Comparison of ENCODE assay signal across 22 mouse cellular contexts in the genomic region with DNA sequence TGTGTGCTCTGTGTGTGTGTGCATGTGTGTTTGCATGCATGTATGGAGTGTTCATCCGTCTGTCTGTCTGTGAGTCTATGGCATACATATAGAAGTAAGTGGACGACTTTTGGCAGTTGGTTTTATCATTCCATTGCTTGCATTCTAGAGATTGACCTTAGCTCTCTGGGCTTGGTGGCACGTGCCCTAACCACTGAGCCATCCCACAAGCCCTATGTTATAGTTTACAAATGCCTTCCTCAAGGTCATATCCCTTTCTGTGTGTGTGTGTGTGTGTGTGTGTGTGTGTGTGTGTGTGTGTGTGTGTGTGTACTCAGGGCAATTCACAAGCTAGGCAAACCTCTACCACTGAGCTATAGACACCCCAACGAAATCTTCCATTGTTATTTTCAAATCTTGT. TPM values are rescaled to one million over a fixed set of nuclear protein-coding genes. Genes with fewer than 3 reads are reported as not detected.
A peak's percentile ranks its signal among the peaks of the same experiment; 100 is the strongest.
DNase-seq lines count a peak whose midpoint lies in the region; ATAC-seq and TF ChIP-seq lines count a peak whose summit lies in the region.
"Had no signal": no experiment of that assay in that cellular context is flagged by ENCODE, and none has a peak within 500 bp of the region (broad histone marks: within the 10 kb centered on the region; RNA-seq: fewer than 3 reads in every experiment).

No protein-coding gene starts in this region.

- ATAC-seq in heart, postnatal 0 days (ENCODE audit: insufficient read depth, low read depth): no peak
- no peak for ATAC-seq in heart, embryonic 11.5 days (replicated peaks; ENCODE audit: insufficient number of reproducible peaks, low FRiP score, low TSS enrichment)
- ATAC-seq in intestine, postnatal 0 days: no peak

- no peak for TF ChIP-seq EP300 in heart, postnatal 0 days (IDR thresholded peaks at IDR 0.05; ENCODE audit: low read depth)
- TF ChIP-seq EP300 in ES-Bruce4 (IDR thresholded peaks at IDR 0.05; ENCODE audit: insufficient read depth, low read depth, low read length): no peak

- H3K27me3 ChIP-seq in heart, postnatal 0 days (ENCODE audit: control insufficient read depth, insufficient read depth, low read length): no peaks in the 10 kb centered on the region
- H3K27me3 ChIP-seq in heart, embryonic 11.5 days (ENCODE audit: control insufficient read depth, insufficient read depth, low read length): no peaks in the 10 kb centered on the region
- H3K27me3 ChIP-seq in ES-Bruce4 (ENCODE audit: control insufficient read depth, insufficient read depth, low read length, poor library complexity, severe bottlenecking): no peaks in the 10 kb centered on the region
- no peaks in the 10 kb centered on the region for H3K27me3 ChIP-seq in intestine, postnatal 0 days (replicated peaks; ENCODE audit: control insufficient read depth, insufficient read depth, low read length)
- H3K27me3 ChIP-seq: embryonic facial prominence, embryonic 13.5 days; embryonic facial prominence, embryonic 15.5 days had no signal

- no peak for TF ChIP-seq POLR2A in ES-Bruce4 (IDR thresholded peaks at IDR 0.05; ENCODE audit: insufficient read depth, low read length)

- H3K9ac ChIP-seq in heart, postnatal 0 days (replicated peaks; ENCODE audit: low read depth, low read length): no peak overlapping the region
- no peak overlapping the region for H3K9ac ChIP-seq in heart, embryonic 11.5 days (ENCODE audit: low read depth, low read length)
- no peak overlapping the region for H3K9ac ChIP-seq in ES-Bruce4 (ENCODE audit: low read depth, poor library complexity, severe bottlenecking)
- H3K9ac ChIP-seq in intestine, postnatal 0 days (ENCODE audit: low read depth, low read length): no peak overlapping the region
- H3K9ac ChIP-seq: embryonic facial prominence, embryonic 13.5 days; embryonic facial prominence, embryonic 15.5 days; forebrain, embryonic 12.5 days had no signal

- H3K9me3 ChIP-seq in heart, postnatal 0 days (replicated peaks; ENCODE audit: control insufficient read depth, low read length): no peaks in the 10 kb centered on the region
- H3K9me3 ChIP-seq in heart, embryonic 11.5 days (replicated peaks; ENCODE audit: control insufficient read depth, low read length): no peaks in the 10 kb centered on the region
- H3K9me3 ChIP-seq in ES-Bruce4 (replicated peaks; ENCODE audit: control insufficient read depth, insufficient read depth, low read length, poor library complexity, severe bottlenecking): no peaks in the 10 kb centered on the region
- H3K9me3 ChIP-seq in intestine, postnatal 0 days (ENCODE audit: control insufficient read depth): no peaks in the 10 kb centered on the region
- H3K9me3 ChIP-seq: embryonic facial prominence, embryonic 13.5 days; embryonic facial prominence, embryonic 15.5 days; forebrain, embryonic 10.5 days; forebrain, embryonic 12.5 days had no signal

- DNase-seq in heart, postnatal 0 days (ENCODE audit: low spot score): no peak
- DNase-seq in ES-CJ7 (ENCODE audit: low read depth, low spot score) (peak; percentile 79), ZHBTc4 (ENCODE audit: low read depth, low spot score) (peak; percentile 89)
- DNase-seq in gastrocnemius, postnatal 25 days: no peak
- DNase-seq: adrenal gland, adult 2 months; adrenal gland, postnatal 10 days; adrenal gland, postnatal 25 days; cerebellum, adult 11 months; cerebellum, adult 18-20 months; cerebellum, adult 8-10 months; cerebellum, adult 9-11 months; cerebellum, postnatal 14 days; cerebellum, postnatal 36 days; embryo, embryonic 11 days had no signal

- H3K27ac ChIP-seq in heart, postnatal 0 days (ENCODE audit: low read depth): peak overlapping the region; percentile 89; the same call in 1 of the 2 replicates
- H3K27ac ChIP-seq in heart, embryonic 11.5 days (ENCODE audit: low read depth, low read length): no peak overlapping the region
- peak overlapping the region; percentile 38; the same call in 1 of the 2 replicates for H3K27ac ChIP-seq in ES-Bruce4 (ENCODE audit: insufficient read depth, low read length)
- H3K27ac ChIP-seq in intestine, postnatal 0 days (ENCODE audit: low read depth, low read length): no peak overlapping the region
- H3K27ac ChIP-seq: embryonic facial prominence, embryonic 13.5 days; embryonic facial prominence, embryonic 15.5 days; forebrain, embryonic 10.5 days; forebrain, embryonic 12.5 days had no signal

- peaks cover 43% of the 10 kb centered on the region for H3K4me1 ChIP-seq in heart, postnatal 0 days (ENCODE audit: control insufficient read depth, insufficient read depth)
- peaks cover 17% of the 10 kb centered on the region for H3K4me1 ChIP-seq in heart, embryonic 11.5 days (ENCODE audit: control insufficient read depth, insufficient read depth, low read length)
- peaks cover 6% of the 10 kb centered on the region for H3K4me1 ChIP-seq in ES-Bruce4 (ENCODE audit: control insufficient read depth, insufficient read depth, low read length)
- peaks cover 3% of the 10 kb centered on the region; the same call in 1 of the 2 replicates for H3K4me1 ChIP-seq in intestine, postnatal 0 days (replicated peaks; ENCODE audit: control insufficient read depth, insufficient read depth, low read length)
- H3K4me1 ChIP-seq: embryonic facial prominence, embryonic 13.5 days; embryonic facial prominence, embryonic 15.5 days; forebrain, embryonic 12.5 days had no signal

- WGBS in heart, postnatal 0 days: 89% methylated on average over 4 of the region's 4 CpGs
- 84% methylated on average over 4 of the region's 4 CpGs for WGBS in heart, embryonic 11.5 days (ENCODE audit: insufficient replicate concordance)
- WGBS in intestine, postnatal 0 days: 81% methylated on average over 4 of the region's 4 CpGs

- H3K36me3 ChIP-seq in heart, postnatal 0 days (replicated peaks; ENCODE audit: control insufficient read depth, insufficient read depth, low read length): no peaks in the 10 kb centered on the region
- H3K36me3 ChIP-seq in heart, embryonic 11.5 days (ENCODE audit: control insufficient read depth, insufficient read depth, low read length): no peaks in the 10 kb centered on the region
- H3K36me3 ChIP-seq in ES-Bruce4 (ENCODE audit: control insufficient read depth, insufficient read depth, low read length, poor library complexity, severe bottlenecking): no peaks in the 10 kb centered on the region
- no peaks in the 10 kb centered on the region for H3K36me3 ChIP-seq in intestine, postnatal 0 days (ENCODE audit: control insufficient read depth, insufficient read depth)
- H3K36me3 ChIP-seq: embryonic facial prominence, embryonic 13.5 days; embryonic facial prominence, embryonic 15.5 days; forebrain, embryonic 10.5 days; forebrain, embryonic 12.5 days had no signal

- TF ChIP-seq CTCF in heart, postnatal 0 days (IDR thresholded peaks at IDR 0.05; ENCODE audit: low read depth): no peak
- TF ChIP-seq CTCF in ES-Bruce4 (IDR thresholded peaks at IDR 0.05; ENCODE audit: low read depth, low read length): no peak
- no peak for TF ChIP-seq CTCF in intestine, postnatal 0 days (IDR thresholded peaks at IDR 0.05; ENCODE audit: low read depth)

- H3K4me2 ChIP-seq in heart, postnatal 0 days (ENCODE audit: low read depth, low read length): no peak overlapping the region
- H3K4me2 ChIP-seq in heart, embryonic 11.5 days: no peak overlapping the region
- no peak overlapping the region for H3K4me2 ChIP-seq in intestine, postnatal 0 days (replicated peaks; ENCODE audit: low read depth)
- H3K4me2 ChIP-seq: embryonic facial prominence, embryonic 13.5 days; embryonic facial prominence, embryonic 15.5 days; forebrain, embryonic 12.5 days had no signal

- no peak overlapping the region for H3K4me3 ChIP-seq in heart, postnatal 0 days (ENCODE audit: low read depth, low read length)
- no peak overlapping the region for H3K4me3 ChIP-seq in heart, embryonic 11.5 days (ENCODE audit: low read depth, low read length)
- H3K4me3 ChIP-seq in ES-Bruce4 (ENCODE audit: low read depth, low read length): no peak overlapping the region
- no peak overlapping the region for H3K4me3 ChIP-seq in intestine, postnatal 0 days (ENCODE audit: low read depth, low read length)
- H3K4me3 ChIP-seq: embryonic facial prominence, embryonic 13.5 days; embryonic facial prominence, embryonic 15.5 days; erythroblast, embryonic 14.5 days; forebrain, embryonic 10.5 days; forebrain, embryonic 12.5 days had no signal

RNA-seq across cellular contexts. Expression of gene Slain2, which starts 12.2 kb away (rescaled TPM):
- 80.9 and 85.3 TPM in 2 replicates for total RNA-seq in heart, postnatal 0 days (2014; rRNA removed; ENCODE audit: low replicate concordance)
- 19.8 and 20.0 TPM in 2 replicates for polyA plus RNA-seq in heart, postnatal 0 days (2015; fragmentation: Nextera tagmentation; extraction: Ambion mirVana)
- polyA plus RNA-seq in heart, embryonic 11.5 days (2014; fragmentation: Nextera tagmentation; extraction: Ambion mirVana): 23.1 and 25.2 TPM in 2 replicates
- polyA plus RNA-seq in ES-Bruce4 (2011; ENCODE audit: insufficient read depth, insufficient read length, low read depth, missing spikeins): 40.8 and 48.4 TPM in 2 replicates
- polyA plus RNA-seq in intestine, postnatal 0 days (2015; fragmentation: Nextera tagmentation; extraction: Ambion mirVana): 9.6 and 10.1 TPM in 2 replicates
- 100 to 1,000 TPM in 1 of 2 experiments, 10 to 100 TPM in 1; 96.4 to 101 TPM for total RNA-seq in gastrocnemius, postnatal 25 days (2021)

RNA-seq across cellular contexts. Expression of gene Tec, which starts 33.6 kb away (rescaled TPM):
- total RNA-seq in heart, postnatal 0 days (2014; rRNA removed; ENCODE audit: low replicate concordance): 4.2 and 11.1 TPM in 2 replicates
- 16.2 TPM in 2 replicates for polyA plus RNA-seq in heart, postnatal 0 days (2015; fragmentation: Nextera tagmentation; extraction: Ambion mirVana)
- 11.9 and 14.5 TPM in 2 replicates for polyA plus RNA-seq in heart, embryonic 11.5 days (2014; fragmentation: Nextera tagmentation; extraction: Ambion mirVana)
- 15.8 and 20.6 TPM in 2 replicates for polyA plus RNA-seq in ES-Bruce4 (2011; ENCODE audit: insufficient read depth, insufficient read length, low read depth, missing spikeins)
- 12.4 and 14.7 TPM in 2 replicates for polyA plus RNA-seq in intestine, postnatal 0 days (2015; fragmentation: Nextera tagmentation; extraction: Ambion mirVana)
- total RNA-seq in gastrocnemius, postnatal 25 days (2021): 1 to 10 TPM; 1.8 to 1.9 TPM
- polyA plus RNA-seq: erythroblast, embryonic 14.5 days had no signal

Comparison
In these comparisons a context has a peak if more than half of its experiments do, and no peak if none do; other contexts are left out.
1. H3K27ac ChIP-seq: peak in heart, postnatal 0 days (single experiment) and ES-Bruce4 (single experiment); none in heart, embryonic 11.5 days (single experiment) and intestine, postnatal 0 days (single experiment).
2. DNase-seq: peak in ES-CJ7 (single experiment) and ZHBTc4 (single experiment); none in heart, postnatal 0 days (single experiment) and gastrocnemius, postnatal 25 days (single experiment).